In genomic region chr2:71374275-71375155, GRCm38 (mm10) we compare ENCODE assay signal across 15 mouse cellular contexts. TPM values are rescaled to one million over a fixed set of nuclear protein-coding genes. Genes with fewer than 3 reads are reported as not detected.
DNase-seq lines count a peak whose midpoint lies in the region; ATAC-seq and TF ChIP-seq lines count a peak whose summit lies in the region.
"Had no signal": no experiment of that assay in that cellular context is flagged by ENCODE, and none has a peak within 500 bp of the region (broad histone marks: within the 10 kb centered on the region; RNA-seq: fewer than 3 reads in every experiment).

No protein-coding gene starts in this region.

- peak; percentile 25 for DNase-seq in ovary, postnatal 14 days (ENCODE audit: low spot score)
- no peak for DNase-seq in ovary, postnatal 36 days (ENCODE audit: low spot score)
- DNase-seq in embryonic facial prominence, embryonic 10.5 days (ENCODE audit: low spot score), result peak; percentile 22
- DNase-seq in liver, result peak; percentile 55
- no peak for DNase-seq in stomach, postnatal 0 days (ENCODE audit: low spot score)
- DNase-seq in B cell, adult 2 months, result no peak
- DNase-seq in midbrain, embryonic 14.5 days, result no peak
- DNase-seq: layer of hippocampus, postnatal 36 days; lung, postnatal 4 days; spleen, adult 18-20 months had no signal

- H3K27me3 ChIP-seq in embryonic facial prominence, embryonic 10.5 days (replicated peaks; ENCODE audit: low read depth, poor library complexity, severe bottlenecking), result no peaks in the 10 kb centered on the region
- no peaks in the 10 kb centered on the region for H3K27me3 ChIP-seq in stomach, postnatal 0 days (ENCODE audit: control insufficient read depth, insufficient read depth, low read length)
- no peaks in the 10 kb centered on the region for H3K27me3 ChIP-seq in midbrain, embryonic 16.5 days (ENCODE audit: control insufficient read depth, insufficient read depth, low read depth, low read length)
- H3K27me3 ChIP-seq in midbrain, embryonic 14.5 days (ENCODE audit: control insufficient read depth, insufficient read depth, low read length), result no peaks in the 10 kb centered on the region
- H3K27me3 ChIP-seq: kidney, embryonic 15.5 days had no signal

- 59% methylated on average over 8 of the region's 8 CpGs for WGBS in embryonic facial prominence, embryonic 10.5 days
- WGBS in stomach, postnatal 0 days, result 46% methylated on average over 8 of the region's 8 CpGs
- WGBS in midbrain, embryonic 16.5 days, result 80% methylated on average over 8 of the region's 8 CpGs
- WGBS in midbrain, embryonic 14.5 days, result 80% methylated on average over 8 of the region's 8 CpGs

- no peak overlapping the region for H3K27ac ChIP-seq in embryonic facial prominence, embryonic 10.5 days (replicated peaks)
- no peak overlapping the region for H3K27ac ChIP-seq in stomach, postnatal 0 days (replicated peaks)
- H3K27ac ChIP-seq in midbrain, embryonic 16.5 days (ENCODE audit: low read length), result no peak overlapping the region
- no peak overlapping the region for H3K27ac ChIP-seq in midbrain, embryonic 14.5 days (replicated peaks; ENCODE audit: low read depth, low read length)
- H3K27ac ChIP-seq: kidney, embryonic 15.5 days had no signal

- H3K4me1 ChIP-seq in embryonic facial prominence, embryonic 10.5 days, result peaks cover 15% of the 10 kb centered on the region
- H3K4me1 ChIP-seq in stomach, postnatal 0 days (replicated peaks; ENCODE audit: control insufficient read depth, insufficient read depth), result no peaks in the 10 kb centered on the region
- H3K4me1 ChIP-seq in midbrain, embryonic 16.5 days (ENCODE audit: control insufficient read depth, insufficient read depth, low read length), result no peaks in the 10 kb centered on the region
- H3K4me1 ChIP-seq in midbrain, embryonic 14.5 days (ENCODE audit: control insufficient read depth, insufficient read depth, low read length), result no peaks in the 10 kb centered on the region
- H3K4me1 ChIP-seq: kidney, embryonic 15.5 days had no signal

- ATAC-seq in stomach, postnatal 0 days (ENCODE audit: low FRiP score, low TSS enrichment), result no peak
- ATAC-seq in midbrain, embryonic 16.5 days, result no peak
- ATAC-seq in midbrain, embryonic 14.5 days (ENCODE audit: low FRiP score, low TSS enrichment), result no peak
- ATAC-seq: forebrain, embryonic 16.5 days; hindbrain, embryonic 16.5 days had no signal

- no peaks in the 10 kb centered on the region for H3K9me3 ChIP-seq in embryonic facial prominence, embryonic 10.5 days
- no peaks in the 10 kb centered on the region for H3K9me3 ChIP-seq in stomach, postnatal 0 days (ENCODE audit: control insufficient read depth, low read length)
- no peaks in the 10 kb centered on the region for H3K9me3 ChIP-seq in midbrain, embryonic 16.5 days (replicated peaks; ENCODE audit: control insufficient read depth, low read length, poor library complexity, severe bottlenecking)
- H3K9me3 ChIP-seq in midbrain, embryonic 14.5 days (ENCODE audit: control insufficient read depth, low read length), result no peaks in the 10 kb centered on the region
- H3K9me3 ChIP-seq: G1E; kidney, embryonic 15.5 days had no signal

- TF ChIP-seq EP300 in stomach, postnatal 0 days (optimal IDR thresholded peaks at IDR 0.05), result no peak

- H3K36me3 ChIP-seq in embryonic facial prominence, embryonic 10.5 days (replicated peaks), result no peaks in the 10 kb centered on the region
- no peaks in the 10 kb centered on the region for H3K36me3 ChIP-seq in stomach, postnatal 0 days (ENCODE audit: control insufficient read depth, insufficient read depth, low read length)
- no peaks in the 10 kb centered on the region for H3K36me3 ChIP-seq in midbrain, embryonic 16.5 days (ENCODE audit: control insufficient read depth, insufficient read depth, low read length)
- H3K36me3 ChIP-seq in midbrain, embryonic 14.5 days (ENCODE audit: control insufficient read depth, insufficient read depth, low read length), result no peaks in the 10 kb centered on the region
- H3K36me3 ChIP-seq: G1E; kidney, embryonic 15.5 days had no signal

- peak overlapping the region; percentile 14; the same call in 1 of the 2 replicates for H3K4me2 ChIP-seq in stomach, postnatal 0 days (replicated peaks; ENCODE audit: low read depth)
- H3K4me2 ChIP-seq in midbrain, embryonic 16.5 days (ENCODE audit: low read length), result no peak overlapping the region
- no peak overlapping the region for H3K4me2 ChIP-seq in midbrain, embryonic 14.5 days (ENCODE audit: low read length)
- H3K4me2 ChIP-seq: kidney, embryonic 15.5 days had no signal

- no peak for TF ChIP-seq CTCF in stomach, postnatal 0 days (IDR thresholded peaks at IDR 0.05; ENCODE audit: low read depth)

- H3K9ac ChIP-seq in stomach, postnatal 0 days (ENCODE audit: low read length), result no peak overlapping the region
- no peak overlapping the region for H3K9ac ChIP-seq in midbrain, embryonic 16.5 days (ENCODE audit: low read depth, low read length)
- H3K9ac ChIP-seq in midbrain, embryonic 14.5 days (replicated peaks; ENCODE audit: low read length), result no peak overlapping the region
- H3K9ac ChIP-seq: kidney, embryonic 15.5 days had no signal

- no peak overlapping the region for H3K4me3 ChIP-seq in embryonic facial prominence, embryonic 10.5 days
- H3K4me3 ChIP-seq in stomach, postnatal 0 days (ENCODE audit: low read depth, low read length), result no peak overlapping the region
- no peak overlapping the region for H3K4me3 ChIP-seq in midbrain, embryonic 16.5 days (ENCODE audit: low read depth, low read length)
- no peak overlapping the region for H3K4me3 ChIP-seq in midbrain, embryonic 14.5 days (replicated peaks; ENCODE audit: low read depth, low read length)
- H3K4me3 ChIP-seq: kidney, embryonic 15.5 days had no signal

RNA-seq across cellular contexts. Expression of gene Slc25a12, which starts 7.0 kb away (rescaled TPM):
- 33.4 and 38.4 TPM in 2 replicates for polyA plus RNA-seq in embryonic facial prominence, embryonic 10.5 days (2016; fragmentation: Nextera tagmentation; extraction: Ambion mirVana)
- 28.0 and 31.2 TPM in 2 replicates for polyA plus RNA-seq in stomach, postnatal 0 days (2015; fragmentation: Nextera tagmentation; extraction: Ambion mirVana)
- polyA plus RNA-seq in midbrain, embryonic 16.5 days (2015; fragmentation: Nextera tagmentation; extraction: Ambion mirVana), result 114 and 117 TPM in 2 replicates
- 85.2 and 86.3 TPM in 2 replicates for polyA plus RNA-seq in midbrain, embryonic 14.5 days (2014; fragmentation: Nextera tagmentation; extraction: Ambion mirVana)

RNA-seq across cellular contexts. Expression of gene Hat1, which starts 14.2 kb away (rescaled TPM):
- polyA plus RNA-seq in embryonic facial prominence, embryonic 10.5 days (2016; fragmentation: Nextera tagmentation; extraction: Ambion mirVana), result 197 and 204 TPM in 2 replicates
- 49.9 and 50.8 TPM in 2 replicates for polyA plus RNA-seq in stomach, postnatal 0 days (2015; fragmentation: Nextera tagmentation; extraction: Ambion mirVana)
- polyA plus RNA-seq in midbrain, embryonic 16.5 days (2015; fragmentation: Nextera tagmentation; extraction: Ambion mirVana), result 38.1 and 45.0 TPM in 2 replicates
- polyA plus RNA-seq in midbrain, embryonic 14.5 days (2014; fragmentation: Nextera tagmentation; extraction: Ambion mirVana), result 42.6 and 56.1 TPM in 2 replicates

Comparison
In these comparisons a context has a peak if more than half of its experiments do, and no peak if none do; other contexts are left out.
1. DNase-seq: peak in ovary, postnatal 14 days (single experiment), embryonic facial prominence, embryonic 10.5 days (single experiment) and liver (single experiment); none in ovary, postnatal 36 days (single experiment), stomach, postnatal 0 days (single experiment), B cell, adult 2 months (0 of 2) and midbrain, embryonic 14.5 days (single experiment).